Mouse (Mus musculus) erythroblast, embryonic 14.5 days (primary cell): ENCODE data around the gene Snrnp25.

Experiments
- GATA1 ChIP-seq: IDR thresholded peaks from 2 replicates; pipeline ENCODE4 v1.6.1; 2012; ENCODE audit warnings: low read length, inconsistent platforms, mixed read lengths
- TAL1 ChIP-seq: IDR thresholded peaks from 3 replicates; pipeline ENCODE4 v1.6.1; 2012; ENCODE audit warnings: low read length, inconsistent platforms, mixed read lengths

- TF ChIP-seq GATA1 (no peak), TAL1 (no peak)
Observed at GRCm38 (mm10) chr11:32223297-32223967, 18.2 kb downstream of the Snrnp25 start.
